Comparison of ENCODE assay signal across 10 mouse cellular contexts in genomic region chr5:134512086-134512485, GRCm38 (mm10). TPM values are rescaled to one million over a fixed set of nuclear protein-coding genes. Genes with fewer than 3 reads are reported as not detected.
DNase-seq lines count a peak whose midpoint lies in the region; ATAC-seq and TF ChIP-seq lines count a peak whose summit lies in the region.
"Had no signal": no experiment of that assay in that cellular context is flagged by ENCODE, and none has a peak within 500 bp of the region (broad histone marks: within the 10 kb centered on the region; RNA-seq: fewer than 3 reads in every experiment).

No protein-coding gene starts in this region.

- no peak overlapping the region for H3K4me3 ChIP-seq in lung, postnatal 0 days (ENCODE audit: low read depth, low read length)
- no peak overlapping the region for H3K4me3 ChIP-seq in lung, adult 2 months (replicated peaks; ENCODE audit: extremely low read depth, low read depth, low read length)
- no peak overlapping the region for H3K4me3 ChIP-seq in left cerebral cortex, adult 2 months
- no peak overlapping the region for H3K4me3 ChIP-seq in liver, embryonic 12.5 days

- no peaks in the 10 kb centered on the region for H3K27me3 ChIP-seq in lung, postnatal 0 days (replicated peaks; ENCODE audit: insufficient read depth, low read length)
- no peaks in the 10 kb centered on the region for H3K27me3 ChIP-seq in liver, embryonic 12.5 days (replicated peaks)

- no peak for TF ChIP-seq POLR2A in lung, adult 2 months (IDR thresholded peaks at IDR 0.05; ENCODE audit: borderline replicate concordance, extremely low read depth, low read depth, low read length)

- WGBS in lung, postnatal 0 days, result 61% methylated on average over 5 of the region's 5 CpGs
- 60% methylated on average over 5 of the region's 5 CpGs for WGBS in lung, adult 2 months
- 90% methylated on average over 5 of the region's 5 CpGs for WGBS in liver, embryonic 12.5 days (ENCODE audit: insufficient replicate concordance)

- peaks cover 11% of the 10 kb centered on the region; the same call in 1 of the 2 replicates for H3K36me3 ChIP-seq in lung, postnatal 0 days (ENCODE audit: insufficient read depth, low read length)
- H3K36me3 ChIP-seq in liver, embryonic 12.5 days, result peaks cover 58% of the 10 kb centered on the region

- no peak for TF ChIP-seq EP300 in lung, postnatal 0 days (IDR thresholded peaks at IDR 0.05)

- peak; percentile 40 for DNase-seq in lung, postnatal 0 days (ENCODE audit: low spot score)
- no peak for DNase-seq in lung, adult 2 months
- DNase-seq in frontal cortex, adult 2 months (ENCODE audit: extremely low spot score in 1 of 2, low spot score in 1 of 2), result peak; percentile 77 to 82
- DNase-seq in left cerebral cortex, adult 2 months (ENCODE audit: extremely low spot score in 1 of 2, low spot score in 2 of 2), result peak; percentile 63 to 71
- DNase-seq in right cerebral cortex, postnatal 36 days (ENCODE audit: low spot score in 2 of 2), result peak; percentile 70 to 72
- no peak for DNase-seq in thymus, postnatal 25 days
- DNase-seq: cerebellum, adult 9-11 months; spleen, adult 18-20 months had no signal

- H3K9ac ChIP-seq in lung, postnatal 0 days (replicated peaks; ENCODE audit: low read depth), result no peak overlapping the region
- no peak overlapping the region for H3K9ac ChIP-seq in liver, embryonic 12.5 days

- no peak overlapping the region for H3K27ac ChIP-seq in lung, postnatal 0 days (ENCODE audit: low read length)
- peak overlapping the region; percentile 59 for H3K27ac ChIP-seq in left cerebral cortex, adult 2 months
- H3K27ac ChIP-seq in liver, embryonic 12.5 days, result no peak overlapping the region

- TF ChIP-seq CTCF in lung, postnatal 0 days (IDR thresholded peaks at IDR 0.05), result no peak
- no peak for TF ChIP-seq CTCF in lung, adult 2 months (IDR thresholded peaks at IDR 0.05; ENCODE audit: insufficient read depth, low read length)
- no peak for TF ChIP-seq CTCF in left cerebral cortex, adult 2 months (IDR thresholded peaks at IDR 0.05)

- peak; percentile 76 for ATAC-seq in lung, postnatal 0 days
- ATAC-seq in liver, embryonic 12.5 days, result no peak

- H3K9me3 ChIP-seq in lung, postnatal 0 days (ENCODE audit: low read length), result no peaks in the 10 kb centered on the region
- no peaks in the 10 kb centered on the region for H3K9me3 ChIP-seq in liver, embryonic 12.5 days (replicated peaks)

- H3K4me1 ChIP-seq in lung, postnatal 0 days (ENCODE audit: insufficient read depth, low read depth, low read length), result no peaks in the 10 kb centered on the region
- H3K4me1 ChIP-seq in lung, adult 2 months (ENCODE audit: control insufficient read depth, insufficient read depth, low read length), result peaks cover 2% of the 10 kb centered on the region; the same call in 1 of the 2 replicates
- H3K4me1 ChIP-seq in liver, embryonic 12.5 days, result no peaks in the 10 kb centered on the region

- no peak overlapping the region for H3K4me2 ChIP-seq in lung, postnatal 0 days (replicated peaks; ENCODE audit: low read depth, low read length)
- no peak overlapping the region for H3K4me2 ChIP-seq in liver, embryonic 12.5 days

- intact Hi-C loops in left cerebral cortex, adult 2 months (cut with DNase I), result no loop called here

RNA-seq across cellular contexts. Expression of gene Clip2, which starts 40.1 kb away (rescaled TPM):
- polyA plus RNA-seq in lung, postnatal 0 days (2015; fragmentation: Nextera tagmentation; extraction: Ambion mirVana), result 3.0 and 4.1 TPM in 2 replicates
- 21.9 and 23.0 TPM in 2 replicates for polyA plus RNA-seq in lung, adult 2 months (2012; rRNA removed)
- polyA plus RNA-seq in frontal cortex, adult 2 months (2012; rRNA removed), result 72.4 and 72.6 TPM in 2 replicates
- 100 to 1,000 TPM; 116 to 123 TPM for total RNA-seq in left cerebral cortex, adult 2 months (2021)
- polyA plus RNA-seq in liver, embryonic 12.5 days (2016; fragmentation: Nextera tagmentation; extraction: Ambion mirVana), result 0.94 and 1.0 TPM in 2 replicates

RNA-seq across cellular contexts. Expression of gene Syna, which starts 47.9 kb away (rescaled TPM):
- polyA plus RNA-seq in lung, postnatal 0 days (2015; fragmentation: Nextera tagmentation; extraction: Ambion mirVana), result 0.24 and 0.67 TPM in 2 replicates
- polyA plus RNA-seq in lung, adult 2 months (2012; rRNA removed), result 0.14 and 0.24 TPM in 2 replicates
- polyA plus RNA-seq in frontal cortex, adult 2 months (2012; rRNA removed), result 0.38 and 0.40 TPM in 2 replicates
- under 1 TPM; 0.21 to 0.34 TPM for total RNA-seq in left cerebral cortex, adult 2 months (2021)
- not detected in 2 replicates for polyA plus RNA-seq in liver, embryonic 12.5 days (2016; fragmentation: Nextera tagmentation; extraction: Ambion mirVana)
- total RNA-seq: gastrocnemius, adult 18-20 months had no signal

RNA-seq across cellular contexts. Expression of gene Gtf2ird1, which starts 55.6 kb away (rescaled TPM):
- polyA plus RNA-seq in lung, postnatal 0 days (2015; fragmentation: Nextera tagmentation; extraction: Ambion mirVana), result 31.9 and 36.1 TPM in 2 replicates
- polyA plus RNA-seq in lung, adult 2 months (2012; rRNA removed), result 16.8 and 23.4 TPM in 2 replicates
- 43.3 and 44.4 TPM in 2 replicates for polyA plus RNA-seq in frontal cortex, adult 2 months (2012; rRNA removed)
- 10 to 100 TPM; 46.9 to 47.0 TPM for total RNA-seq in left cerebral cortex, adult 2 months (2021)
- 23.5 and 26.4 TPM in 2 replicates for polyA plus RNA-seq in liver, embryonic 12.5 days (2016; fragmentation: Nextera tagmentation; extraction: Ambion mirVana)

Comparison
In these comparisons a context has a peak if more than half of its experiments do, and no peak if none do; other contexts are left out.
1. DNase-seq: peak in lung, postnatal 0 days (single experiment), frontal cortex, adult 2 months (2 of 2), left cerebral cortex, adult 2 months (2 of 2) and right cerebral cortex, postnatal 36 days (2 of 2); none in lung, adult 2 months (single experiment) and thymus, postnatal 25 days (single experiment).